Mouse (Mus musculus): ENCODE data around the gene Safb2. TPM values are rescaled to one million over a fixed set of nuclear protein-coding genes. Genes with fewer than 3 reads are reported as not detected.
A peak's percentile ranks its signal among the peaks of the same experiment; 100 is the strongest.
"Not testable (repeated sequence)": the region's sequence is repeated elsewhere in the genome, so short reads cannot be mapped to it uniquely, and the experiment has no call there.

Safb2 gene
- polyA plus RNA-seq, 1 experiment from 2014 or later, result 90.1 TPM

DNA sequence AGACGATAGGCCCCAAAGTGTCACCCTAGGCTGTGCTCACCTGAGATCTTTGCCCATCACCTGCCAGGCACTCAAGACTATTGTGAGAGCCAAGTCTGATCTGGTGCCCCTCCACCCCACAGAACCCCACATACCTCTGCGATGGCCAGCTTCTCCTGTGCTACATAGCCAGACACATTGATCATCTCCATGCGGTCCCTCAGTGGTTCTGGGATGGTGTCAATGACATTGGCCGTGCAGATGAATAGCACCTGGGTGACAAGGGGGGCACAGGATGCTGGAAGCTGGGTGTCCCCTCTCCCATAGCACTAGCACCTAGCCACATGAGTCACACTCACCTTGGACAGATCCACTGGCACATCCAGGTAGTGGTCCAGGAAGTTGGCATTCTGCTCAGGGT is 31.4 kb upstream of the Safb2 start:
- H3K4me3 ChIP-seq, result no peak overlapping the region
- H3K4me1 ChIP-seq, result peaks cover 18% of the 10 kb centered on the region
- H3K27me3 ChIP-seq, result no peaks in the 10 kb centered on the region
- H3K9me3 ChIP-seq, result no peaks in the 10 kb centered on the region
- 79% methylated on average over 4 of the region's 4 CpGs for WGBS
- H3K4me2 ChIP-seq, result 0 out of 2 replicates have a peak overlapping the region, but pooled peaks have one; percentile 6
- no peak for ATAC-seq (ENCODE audit: borderline replicate concordance, extremely low read depth, low FRiP score, low TSS enrichment)
- peaks cover 66% of the 10 kb centered on the region for H3K36me3 ChIP-seq
- no peak overlapping the region for H3K27ac ChIP-seq
- H3K9ac ChIP-seq, result no peak overlapping the region

DNA sequence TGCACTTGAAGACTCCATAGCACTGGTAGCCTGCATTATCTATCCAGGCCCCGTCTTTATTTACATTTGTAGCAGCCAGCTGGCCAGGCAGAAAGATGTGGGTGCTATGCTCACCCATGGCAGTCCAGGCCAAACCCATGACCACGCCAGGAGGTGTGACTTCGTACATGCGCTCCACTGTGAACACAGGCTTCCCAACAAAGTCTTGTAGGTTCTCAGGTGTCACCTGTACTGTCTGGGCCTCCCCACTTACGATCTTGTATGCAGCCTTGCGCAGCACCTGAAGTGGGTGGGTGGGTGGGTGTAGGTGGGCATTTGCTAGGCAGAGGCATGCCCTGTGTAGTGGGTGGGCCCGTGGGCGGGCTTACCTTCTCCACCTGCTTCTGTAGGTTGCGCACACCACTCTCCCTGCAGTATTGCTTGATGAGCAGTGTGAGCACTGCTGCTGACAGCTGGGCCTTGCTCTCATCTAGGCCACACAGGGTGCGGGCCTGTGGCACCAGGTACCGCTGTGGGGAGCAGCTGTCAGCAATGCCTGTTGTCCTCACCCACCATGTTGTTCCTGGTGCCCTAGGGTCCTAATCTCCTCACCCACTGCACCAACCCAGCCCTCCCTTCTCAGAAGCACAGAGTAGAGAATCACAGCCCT is 30.9 kb upstream of the Safb2 start:
- Histone ChIP-seq H3K27me3 (no peaks in the 10 kb centered on the region), H3K36me3 (peaks cover 61% of the 10 kb centered on the region), H3K9me3 (no peaks in the 10 kb centered on the region), H3K27ac (no peak overlapping the region), H3K4me3 (peak overlapping the region; percentile 68; the same call in 1 of the 2 replicates), H3K4me1 (peaks cover 24% of the 10 kb centered on the region), H3K9ac (0 out of 2 replicates have a peak overlapping the region, but pooled peaks have one; percentile 64), H3K4me2 (peak overlapping the region; percentile 86)
- ATAC-seq (ENCODE audit: borderline replicate concordance, extremely low read depth, low FRiP score, low TSS enrichment), result no peak
- WGBS, result 75% methylated on average over 11 of the region's 11 CpGs

GRCm38 (mm10) chr17:56614391-56615135 is 30.2 kb upstream of the Safb2 start:
- peak overlapping the region; percentile 68 for H3K4me3 ChIP-seq
- H3K9ac ChIP-seq, result peak overlapping the region; percentile 64
- no peak overlapping the region for H3K27ac ChIP-seq
- ATAC-seq (ENCODE audit: borderline replicate concordance, extremely low read depth, low FRiP score, low TSS enrichment), result no peak
- 18% methylated on average over 14 of the region's 14 CpGs for WGBS
- no peaks in the 10 kb centered on the region for H3K27me3 ChIP-seq
- no peaks in the 10 kb centered on the region for H3K9me3 ChIP-seq
- H3K4me1 ChIP-seq, result peaks cover 27% of the 10 kb centered on the region
- H3K4me2 ChIP-seq, result peak overlapping the region; percentile 86
- H3K36me3 ChIP-seq, result peaks cover 54% of the 10 kb centered on the region

DNA sequence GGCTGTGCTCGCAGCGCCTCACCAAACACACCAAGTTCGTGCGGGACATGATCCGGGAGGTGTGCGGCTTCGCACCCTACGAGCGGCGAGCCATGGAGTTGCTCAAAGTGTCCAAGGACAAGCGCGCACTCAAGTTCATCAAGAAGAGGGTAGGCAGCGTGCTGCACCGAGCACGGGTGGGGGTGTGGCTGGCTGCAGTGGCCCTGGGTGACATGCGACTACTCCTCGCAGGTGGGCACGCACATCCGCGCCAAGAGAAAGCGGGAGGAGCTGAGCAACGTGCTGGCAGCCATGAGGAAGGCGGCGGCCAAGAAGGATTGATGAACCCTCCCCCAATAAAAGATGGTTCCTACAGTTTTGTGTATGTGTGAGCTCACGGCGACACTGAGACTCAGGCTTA is 29.5 kb upstream of the Safb2 start:
- Histone ChIP-seq H3K36me3 (peaks cover 48% of the 10 kb centered on the region), H3K4me2 (peak overlapping the region; percentile 86), H3K27ac (peak overlapping the region; percentile 70; the same call in 1 of the 2 replicates), H3K9ac (peak overlapping the region; percentile 64), H3K4me3 (peak overlapping the region; percentile 68), H3K4me1 (peaks cover 29% of the 10 kb centered on the region)
- under 1% methylated on average over 26 of the region's 26 CpGs for WGBS
- not testable (repeated sequence) for H3K9me3 ChIP-seq; ATAC-seq (ENCODE audit: borderline replicate concordance, extremely low read depth, low FRiP score, low TSS enrichment); H3K27me3 ChIP-seq

- no peaks in the 10 kb centered on the region for H3K9me3 ChIP-seq
- peak within 1 kb of the TSS; percentile 68 for H3K4me3 ChIP-seq
- peaks cover 42% of the 10 kb centered on the region for H3K36me3 ChIP-seq
- no peaks in the 10 kb centered on the region for H3K27me3 ChIP-seq
- peak within 1 kb of the TSS; percentile 64 for H3K9ac ChIP-seq
- peak within 1 kb of the TSS; percentile 70 for H3K27ac ChIP-seq
- H3K4me2 ChIP-seq, result peak within 1 kb of the TSS; percentile 86
- WGBS, result under 1% methylated on average over 52 of the region's 52 CpGs
- ATAC-seq (ENCODE audit: borderline replicate concordance, extremely low read depth, low FRiP score, low TSS enrichment), result peak; percentile 49; the same call in 1 of the 2 replicates
- H3K4me1 ChIP-seq, result peaks cover 34% of the 10 kb centered on the region
Observed at GRCm38 (mm10) chr17:56613236-56613844, 29.0 kb upstream of the Safb2 start, which contains the start of gene Rpl36. Rpl36 (plus strand) TSS chr17:56613416.

DNA sequence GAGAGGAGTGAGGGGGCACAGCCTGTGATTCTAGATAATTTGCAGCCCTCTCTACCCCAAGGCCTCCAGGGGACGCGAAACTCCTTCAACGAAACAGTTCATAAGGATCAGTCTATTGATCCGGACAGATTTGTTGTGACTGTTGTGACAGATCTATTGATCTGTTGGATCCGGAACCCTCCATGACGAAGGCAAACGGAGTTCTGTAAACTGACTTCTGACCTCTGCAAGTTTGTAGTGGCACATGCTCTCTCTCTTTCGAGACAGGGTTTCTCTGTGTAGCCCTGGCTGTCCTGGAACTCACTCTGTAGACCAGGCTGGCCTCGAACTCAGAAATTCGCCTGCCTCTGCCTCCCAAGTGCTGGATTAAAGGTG is 28.2 kb upstream of the Safb2 start:
- not testable (repeated sequence) for H3K4me2 ChIP-seq

GRCm38 (mm10) chr17:56611861-56612564 is 27.6 kb upstream of the Safb2 start:
- no peak overlapping the region for H3K27ac ChIP-seq
- H3K9me3 ChIP-seq, result no peaks in the 10 kb centered on the region
- H3K4me1 ChIP-seq, result peaks cover 38% of the 10 kb centered on the region
- 0 out of 2 replicates have a peak overlapping the region, but pooled peaks have one; percentile 1 for H3K4me3 ChIP-seq
- WGBS, result 14% methylated on average over 14 of the region's 14 CpGs
- 0 out of 2 replicates have a peak, but pooled peaks have one; percentile 3 for ATAC-seq (ENCODE audit: borderline replicate concordance, extremely low read depth, low FRiP score, low TSS enrichment)
- H3K4me2 ChIP-seq, result no peak overlapping the region
- peaks cover 37% of the 10 kb centered on the region for H3K36me3 ChIP-seq
- no peak overlapping the region for H3K9ac ChIP-seq
- no peaks in the 10 kb centered on the region for H3K27me3 ChIP-seq

More for the DNA sequence above, 28.2 kb upstream of the Safb2 start:
- not testable (repeated sequence) for H3K27ac ChIP-seq; H3K9me3 ChIP-seq; H3K27me3 ChIP-seq; H3K9ac ChIP-seq; ATAC-seq (ENCODE audit: borderline replicate concordance, extremely low read depth, low FRiP score, low TSS enrichment); H3K4me3 ChIP-seq
- Histone ChIP-seq H3K36me3 (peaks cover 37% of the 10 kb centered on the region), H3K4me1 (peaks cover 38% of the 10 kb centered on the region)
- WGBS, result 67% methylated on average over 10 of the region's 10 CpGs

DNA sequence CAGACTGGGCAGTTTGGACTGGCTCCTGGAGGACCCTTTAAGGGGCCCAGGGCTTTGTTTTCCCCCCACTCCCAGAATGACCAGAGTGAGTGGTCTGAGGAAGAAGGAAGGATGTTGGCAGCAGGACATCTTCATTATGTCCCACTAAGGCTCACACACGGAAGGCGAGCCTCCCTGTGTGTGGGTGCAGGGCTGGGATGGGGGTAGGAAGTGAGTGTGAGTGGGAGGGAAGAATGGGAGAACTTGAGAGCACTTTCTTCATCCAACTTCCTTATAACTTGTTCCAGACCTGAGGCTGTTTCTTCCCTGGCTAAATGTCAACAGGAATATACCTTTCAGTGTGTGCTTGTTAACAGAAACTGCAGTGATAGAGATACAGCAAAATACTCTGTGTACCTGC is 26.9 kb upstream of the Safb2 start:
- WGBS, result 63% methylated on average over 2 of the region's 2 CpGs
- no peak overlapping the region for H3K4me3 ChIP-seq
- ATAC-seq (ENCODE audit: borderline replicate concordance, extremely low read depth, low FRiP score, low TSS enrichment), result no peak
- no peak overlapping the region for H3K9ac ChIP-seq
- H3K27ac ChIP-seq, result no peak overlapping the region
- no peaks in the 10 kb centered on the region for H3K9me3 ChIP-seq
- H3K4me2 ChIP-seq, result no peak overlapping the region
- H3K27me3 ChIP-seq, result no peaks in the 10 kb centered on the region
- H3K4me1 ChIP-seq, result peaks cover 38% of the 10 kb centered on the region
- H3K36me3 ChIP-seq, result peaks cover 37% of the 10 kb centered on the region

GRCm38 (mm10) chr17:56609452-56610171 is 25.2 kb upstream of the Safb2 start, which contains the start of gene 2410015M20Rik:
2410015M20Rik (minus strand) TSS chr17:56609771.
- ATAC-seq (ENCODE audit: borderline replicate concordance, extremely low read depth, low FRiP score, low TSS enrichment), result peak; percentile 88
- Histone ChIP-seq H3K27ac (peak within 1 kb of the TSS; percentile 75), H3K36me3 (peaks cover 38% of the 10 kb centered on the region), H3K9ac (peak within 1 kb of the TSS; percentile 67), H3K9me3 (no peaks in the 10 kb centered on the region), H3K27me3 (no peaks in the 10 kb centered on the region), H3K4me3 (peak within 1 kb of the TSS; percentile 64), H3K4me2 (peak within 1 kb of the TSS; percentile 74), H3K4me1 (peaks cover 33% of the 10 kb centered on the region)
- under 1% methylated on average over 44 of the region's 44 CpGs for WGBS

- peak overlapping the region; percentile 75; the same call in 1 of the 2 replicates for H3K27ac ChIP-seq
- no peak for ATAC-seq (ENCODE audit: borderline replicate concordance, extremely low read depth, low FRiP score, low TSS enrichment)
- 32% methylated on average over 5 of the region's 5 CpGs for WGBS
- H3K36me3 ChIP-seq, result peaks cover 41% of the 10 kb centered on the region
- peak overlapping the region; percentile 64 for H3K4me3 ChIP-seq
- no peaks in the 10 kb centered on the region for H3K9me3 ChIP-seq
- peak overlapping the region; percentile 74 for H3K4me2 ChIP-seq
- peaks cover 28% of the 10 kb centered on the region for H3K4me1 ChIP-seq
- H3K9ac ChIP-seq, result peak overlapping the region; percentile 67
- H3K27me3 ChIP-seq, result no peaks in the 10 kb centered on the region
Observed at GRCm38 (mm10) chr17:56608699-56609098, 24.3 kb upstream of the Safb2 start.
